Mouse (Mus musculus) kidney, postnatal 36 days (tissue): ENCODE results near the gene Tcam1.
A peak's percentile ranks its signal among the peaks of the same experiment; 100 is the strongest.

ENCODE experiments used
- DNase-seq, 2 experiments: peaks; one replicate each; pipeline ENCODE4 v3.0.0; 2021 to 2022; ENCODE audit warnings: mixed read lengths in 2 of 2

The Tcam1 gene

GRCm38 (mm10) chr11:106318406-106319366 is 42.2 kb downstream of the Tcam1 start:
- peak in 1 of 2 experiments; percentile 23 for DNase-seq

GRCm38 (mm10) chr11:106324858-106325257 is 48.4 kb downstream of the Tcam1 start:
- DNase-seq = peak; percentile 80 to 82

GRCm38 (mm10) chr11:106325566-106326206 is 49.2 kb downstream of the Tcam1 start:
- peak; percentile 79 to 90 for DNase-seq

GRCm38 (mm10) chr11:106326475-106326874 is 50.0 kb downstream of the Tcam1 start:
- no peak for DNase-seq

- DNase-seq = no peak
These were observed 52.0 kb downstream of the Tcam1 start for GRCm38 (mm10) chr11:106328521-106328920.

GRCm38 (mm10) chr11:106329128-106329527 is 52.7 kb downstream of the Tcam1 start:
- DNase-seq = peak in 1 of 2 experiments; percentile 12

GRCm38 (mm10) chr11:106329682-106330081 is 53.2 kb downstream of the Tcam1 start:
- peak; percentile 20 to 54 for DNase-seq

GRCm38 (mm10) chr11:106332458-106332857 is 56.0 kb downstream of the Tcam1 start:
- DNase-seq = peak in 1 of 2 experiments; percentile 40

- no peak for DNase-seq
These were observed 57.6 kb downstream of the Tcam1 start for GRCm38 (mm10) chr11:106334066-106334465.

- DNase-seq = no peak
These were observed 61.6 kb downstream of the Tcam1 start for GRCm38 (mm10) chr11:106338029-106338428.
